Mouse (Mus musculus) liver, postnatal 0 days (tissue): ENCODE data around the gene Mog. TPM values are rescaled to one million over a fixed set of nuclear protein-coding genes. Genes with fewer than 3 reads are reported as not detected.

ENCODE experiments used
- ATAC-seq: fragments of 200-750 bp; cut with Nextera tagmentation; 2 replicates; pipeline ENCODE4 v1.8.0; 2017; ENCODE audit warnings: mild to moderate bottlenecking, moderate library complexity
- DNase-seq: peaks from one replicate; pipeline ENCODE4 v3.0.0-alpha.2; 2016
- H3K27ac ChIP-seq: fragments of 300-500 bp; sonication (generic); 2 replicates; pipeline ENCODE4 v1.5.1; 2014; ENCODE audit warnings: antibody characterized with exemption, moderate library complexity, mild to moderate bottlenecking, low read depth
- H3K27me3 ChIP-seq: fragments of 300-500 bp; sonication (generic); 2 replicates; pipeline ENCODE4 v1.6.1; 2014; ENCODE audit warnings: low read length, control low read depth, mixed read lengths; ENCODE audit not compliant: insufficient read depth
- H3K36me3 ChIP-seq: fragments of 300-500 bp; sonication (generic); replicated peaks from 2 replicates; pipeline ENCODE4 v1.6.1; 2014; ENCODE audit warnings: mild to moderate bottlenecking, control low read depth, low read length, moderate library complexity, mixed read lengths; ENCODE audit not compliant: insufficient read depth
- H3K4me1 ChIP-seq: fragments of 300-500 bp; sonication (generic); 2 replicates; pipeline ENCODE4 v1.6.1; 2014; ENCODE audit warnings: antibody characterized with exemption, mild to moderate bottlenecking, control low read depth; ENCODE audit not compliant: insufficient read depth
- H3K4me2 ChIP-seq: fragments of 300-500 bp; sonication (generic); 2 replicates; pipeline ENCODE4 v1.6.1; 2014; ENCODE audit warnings: low read depth, mild to moderate bottlenecking, low read length, moderate library complexity, mixed read lengths
- H3K4me3 ChIP-seq: fragments of 300-500 bp; sonication (generic); 2 replicates; pipeline ENCODE4 v1.5.1; 2014; ENCODE audit warnings: low read depth, low read length
- H3K9ac ChIP-seq: fragments of 300-500 bp; sonication (generic); replicated peaks from 2 replicates; pipeline ENCODE4 v1.6.1; 2014; ENCODE audit warnings: mild to moderate bottlenecking, moderate library complexity
- H3K9me3 ChIP-seq: fragments of 300-500 bp; sonication (generic); 2 replicates; pipeline ENCODE4 v1.6.1; 2016; ENCODE audit warnings: mild to moderate bottlenecking, control low read depth, low read length, mixed read lengths
- CTCF ChIP-seq: sonication (generic); IDR thresholded peaks from 2 replicates; pipeline ENCODE4 v1.5.1; 2016; ENCODE audit warnings: antibody characterized with exemption, low read depth
- EP300 ChIP-seq: IDR thresholded peaks from 2 replicates; pipeline ENCODE4 v1.6.1; 2016; ENCODE audit warnings: antibody characterized with exemption, low read depth, mild to moderate bottlenecking
- WGBS: fragments of 180-500 bp; shearing (Covaris S2); extraction: QIAGEN DNeasy Blood & Tissue Kit; methylation state at CpG from one replicate; pipeline ENCODE4 v1.1.7; 2014; ENCODE audit not compliant: insufficient replicate concordance; 5-methylcytosine and 5-hydroxymethylcytosine counted together
- polyA plus RNA-seq: library from polyadenylated mRNA; unstranded; fragments of >200 nt; fragmentation: Nextera tagmentation; extraction: Ambion mirVana; gene quantifications from 2 replicates; pipeline ENCODE4 v1.2.1, GENCODE M21; 2015

The Mog gene
- polyA plus RNA-seq, 1 experiment from 2014 or later: not detected

DNA sequence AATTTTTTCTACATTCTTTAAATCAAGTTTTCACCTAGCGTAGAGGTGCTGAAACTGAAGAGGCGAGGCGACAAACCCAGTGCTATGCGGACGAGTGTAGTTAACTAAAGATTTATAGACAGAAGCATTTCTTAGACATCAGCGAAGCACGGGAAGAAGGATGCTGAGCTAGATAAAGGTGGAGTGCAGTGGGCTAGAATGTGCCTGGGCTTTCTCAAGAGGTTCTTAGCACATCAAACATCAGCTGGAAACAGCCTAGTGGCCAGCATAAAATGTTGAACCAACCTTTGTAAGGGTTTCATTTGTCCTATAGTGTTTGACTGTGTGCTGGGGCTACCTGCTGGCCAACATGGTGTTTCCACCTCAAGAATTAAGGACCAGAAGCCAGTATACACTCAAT is 22.3 kb downstream of the Mog start, which contains the start of gene Zfp57:
Zfp57 (plus strand) TSS at position 301 of the 400 bp plus-strand sequence.
- H3K27ac ChIP-seq: no peak within 1 kb of the TSS
- H3K9me3 ChIP-seq: no peaks in the 10 kb centered on the region
- H3K9ac ChIP-seq: no peak within 1 kb of the TSS
- peaks cover 9% of the 10 kb centered on the region for H3K27me3 ChIP-seq
- H3K4me3 ChIP-seq: no peak within 1 kb of the TSS
- peaks cover 6% of the 10 kb centered on the region for H3K4me1 ChIP-seq
- WGBS: 86% methylated on average over 7 of the region's 7 CpGs
- TF ChIP-seq CTCF: no peak
- TF ChIP-seq EP300: no peak
- ATAC-seq (no peak), DNase-seq (no peak)
- H3K36me3 ChIP-seq: no peaks in the 10 kb centered on the region
- no peak within 1 kb of the TSS for H3K4me2 ChIP-seq

DNA sequence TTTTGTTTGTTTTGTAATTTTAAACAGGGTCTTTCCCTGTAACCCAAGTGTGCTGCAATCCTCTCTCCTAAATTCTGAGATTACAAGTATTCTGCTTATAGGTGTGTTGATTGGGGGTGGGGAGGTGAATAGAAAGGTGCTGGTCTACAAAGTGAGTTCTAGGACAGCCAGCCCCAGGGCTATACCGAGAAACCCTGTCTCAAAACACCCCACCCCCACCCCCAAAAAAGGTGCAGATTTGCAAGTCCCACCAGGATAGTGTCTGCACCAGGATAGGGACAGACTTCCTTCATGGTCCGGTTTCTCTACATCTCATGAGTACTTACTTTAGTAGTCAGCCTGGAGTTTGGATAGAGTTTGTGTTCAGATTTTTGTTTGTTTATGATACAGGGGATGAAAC is 24.7 kb downstream of the Mog start:
- TF ChIP-seq CTCF (no peak), EP300 (no peak)
- Histone ChIP-seq H3K4me2 (no peak overlapping the region), H3K27ac (no peak overlapping the region), H3K27me3 (peaks cover 9% of the 10 kb centered on the region), H3K9me3 (no peaks in the 10 kb centered on the region), H3K36me3 (no peaks in the 10 kb centered on the region), H3K4me3 (no peak overlapping the region), H3K4me1 (peaks cover 6% of the 10 kb centered on the region), H3K9ac (no peak overlapping the region)
- no peak for DNase-seq
- no peak for ATAC-seq
- WGBS: 70% methylated on average over 2 of the region's 2 CpGs

DNA sequence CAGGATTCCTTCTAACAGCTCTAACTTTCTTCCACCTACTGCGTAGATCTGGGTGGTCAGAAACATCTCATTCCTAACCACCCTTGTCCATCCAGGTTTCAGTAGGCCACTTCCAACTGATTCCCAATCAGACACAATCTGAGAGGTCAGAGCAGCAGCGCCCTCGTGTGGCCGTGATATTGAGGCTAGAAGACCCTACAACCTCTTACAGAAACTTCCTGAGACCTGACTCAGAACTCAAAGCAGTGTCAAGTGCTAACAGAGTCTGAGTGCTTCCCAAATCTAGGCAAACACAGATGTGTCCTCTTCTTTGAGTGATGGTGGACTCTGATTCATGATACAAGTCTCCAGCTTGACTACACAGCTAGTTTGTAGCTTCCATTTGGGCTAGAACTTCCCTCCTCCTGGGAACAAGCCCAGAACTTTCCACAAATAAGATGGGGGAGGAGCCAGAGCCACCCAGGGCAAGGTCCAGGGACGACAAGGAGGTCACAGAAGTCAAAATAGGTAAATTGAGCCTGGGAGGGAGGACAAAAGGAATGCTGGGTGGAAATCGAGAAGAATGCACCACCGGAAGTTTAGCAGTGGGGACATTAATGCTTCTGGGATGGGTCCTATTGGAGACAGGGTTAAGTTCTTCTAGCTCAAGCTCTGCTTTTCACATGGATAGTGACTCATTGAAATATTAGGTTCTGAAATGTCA is 26.0 kb downstream of the Mog start:
- ATAC-seq: peak; percentile 48; the same call in 1 of the 2 replicates
- H3K9ac ChIP-seq: no peak overlapping the region
- H3K27ac ChIP-seq: no peak overlapping the region
- no peaks in the 10 kb centered on the region for H3K36me3 ChIP-seq
- TF ChIP-seq CTCF: peak; percentile 83
- no peak for TF ChIP-seq EP300
- 22% methylated on average over 7 of the region's 7 CpGs for WGBS
- no peak overlapping the region for H3K4me2 ChIP-seq
- H3K27me3 ChIP-seq: no peaks in the 10 kb centered on the region
- H3K4me3 ChIP-seq: no peak overlapping the region
- DNase-seq: peak; percentile 82
- no peaks in the 10 kb centered on the region for H3K4me1 ChIP-seq
- no peaks in the 10 kb centered on the region for H3K9me3 ChIP-seq

DNA sequence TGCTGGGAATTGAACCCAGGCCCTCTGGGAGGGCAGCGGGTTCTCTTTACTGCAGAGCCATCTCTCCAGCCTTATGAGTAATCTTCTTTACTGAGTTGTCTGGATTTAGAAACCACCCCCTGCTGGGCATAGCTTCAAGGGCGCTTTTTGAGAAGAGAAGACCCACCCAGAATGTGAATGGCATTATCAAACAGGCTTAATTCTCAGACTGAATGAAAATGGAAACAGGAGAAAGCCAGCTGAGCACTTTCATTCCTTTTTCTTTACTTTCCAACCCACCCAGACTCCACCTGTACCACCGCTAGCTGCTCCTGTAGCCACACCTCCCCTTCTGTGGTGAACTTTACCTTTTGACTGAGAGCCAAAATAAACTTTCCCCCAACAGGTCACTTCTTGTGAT is 27.8 kb downstream of the Mog start:
- 61% methylated on average over 3 of the region's 3 CpGs for WGBS
- DNase-seq (no peak), ATAC-seq (0 out of 2 replicates have a peak, but pooled peaks have one; percentile 40)
- TF ChIP-seq EP300: no peak
- no peak for TF ChIP-seq CTCF
- H3K4me1 ChIP-seq: no peaks in the 10 kb centered on the region
- H3K27me3 ChIP-seq: no peaks in the 10 kb centered on the region
- H3K9ac ChIP-seq: no peak overlapping the region
- H3K4me3 ChIP-seq: no peak overlapping the region
- no peaks in the 10 kb centered on the region for H3K36me3 ChIP-seq
- no peaks in the 10 kb centered on the region for H3K9me3 ChIP-seq
- no peak overlapping the region for H3K27ac ChIP-seq
- H3K4me2 ChIP-seq: peak overlapping the region; percentile 27; the same call in 1 of the 2 replicates

DNA sequence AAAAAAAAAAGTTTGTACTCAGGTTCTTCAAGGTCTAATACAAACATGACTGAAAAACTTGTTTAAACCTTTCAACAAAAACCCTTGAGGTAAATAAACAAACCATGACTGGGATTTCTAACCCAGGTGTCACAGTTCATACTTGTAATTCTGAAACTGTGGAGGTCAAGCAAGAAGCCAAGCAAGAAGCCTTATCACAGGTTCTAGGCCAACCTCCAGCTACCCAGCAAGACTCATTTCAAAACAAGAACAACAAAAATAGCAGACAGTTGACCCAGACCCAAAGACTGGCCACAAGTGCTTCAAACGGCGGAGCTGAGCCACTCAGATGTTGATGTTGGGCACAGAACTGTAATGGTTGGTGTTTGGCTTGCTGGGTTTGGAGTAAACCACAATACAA is 28.7 kb downstream of the Mog start:
- DNase-seq (no peak), ATAC-seq (no peak)
- no peak for TF ChIP-seq EP300
- H3K4me1 ChIP-seq: no peaks in the 10 kb centered on the region
- H3K9me3 ChIP-seq: no peaks in the 10 kb centered on the region
- no peak overlapping the region for H3K9ac ChIP-seq
- H3K4me2 ChIP-seq: no peak overlapping the region
- 0 out of 2 replicates have a peak, but pooled peaks cover 2% of the 10 kb centered on the region for H3K27me3 ChIP-seq
- H3K36me3 ChIP-seq: no peaks in the 10 kb centered on the region
- H3K27ac ChIP-seq: no peak overlapping the region
- WGBS: 80% methylated on average over 2 of the region's 2 CpGs
- no peak overlapping the region for H3K4me3 ChIP-seq

DNA sequence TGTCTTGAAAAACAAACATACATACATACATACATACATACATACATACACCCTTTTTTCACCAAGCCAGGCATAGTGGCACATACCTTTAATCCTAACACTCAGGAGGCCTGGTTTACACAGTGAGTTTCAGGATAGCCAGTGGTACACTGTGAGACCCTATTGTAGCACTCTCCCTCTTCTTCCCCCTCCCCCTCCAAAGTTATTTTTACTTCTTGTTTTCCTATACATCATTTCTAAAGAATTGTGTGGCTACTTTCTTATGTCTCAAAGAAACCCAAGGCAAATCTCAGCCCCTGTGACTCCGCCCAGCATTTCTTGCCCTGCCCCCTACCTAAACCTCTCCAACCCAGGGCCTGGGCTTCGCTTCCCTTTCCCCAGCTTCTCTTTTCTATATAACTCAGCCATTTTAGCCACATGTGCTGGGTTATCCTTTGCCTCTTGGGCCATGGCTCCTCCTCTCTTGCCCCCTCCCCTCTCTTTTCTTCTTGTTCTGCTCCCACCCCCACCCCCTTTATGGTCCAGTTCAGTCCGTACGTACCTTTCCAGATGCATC is 29.4 kb downstream of the Mog start:
- H3K4me3 ChIP-seq: no peak overlapping the region
- no peak overlapping the region for H3K4me2 ChIP-seq
- H3K27me3 ChIP-seq: peaks cover 8% of the 10 kb centered on the region; the same call in 1 of the 2 replicates
- no peaks in the 10 kb centered on the region for H3K4me1 ChIP-seq
- no peak overlapping the region for H3K9ac ChIP-seq
- DNase-seq (no peak), ATAC-seq (no peak)
- no peak for TF ChIP-seq CTCF
- no peak for TF ChIP-seq EP300
- no peak overlapping the region for H3K27ac ChIP-seq
- H3K9me3 ChIP-seq: no peaks in the 10 kb centered on the region
- WGBS: 73% methylated on average over 4 of the region's 4 CpGs
- no peaks in the 10 kb centered on the region for H3K36me3 ChIP-seq
